Mouse (Mus musculus) urinary bladder, adult 2 months (tissue): Measurements from ENCODE around the gene Ppp1r1b. TPM values are rescaled to one million over a fixed set of nuclear protein-coding genes. Genes with fewer than 3 reads are reported as not detected.
"Not testable (repeated sequence)": the region's sequence is repeated elsewhere in the genome, so short reads cannot be mapped to it uniquely, and the experiment has no call there.

ENCODE experiments used
- DNase-seq: peaks from one replicate; pipeline ENCODE4 v3.0.0; 2022; ENCODE audit warnings: low spot score
- polyA plus RNA-seq: library from polyadenylated mRNA; depleted of rRNA; stranded (reverse); fragments of >200 nt; gene quantifications from 2 replicates; pipeline ENCODE4 v1.2.3, GENCODE M21; 2012

Gene Ppp1r1b
- polyA plus RNA-seq, 1 experiment = 0.15 TPM

- DNase-seq = no peak
Observed at GRCm38 (mm10) chr11:98372406-98372805, 24.2 kb downstream of the Ppp1r1b start.

DNA sequence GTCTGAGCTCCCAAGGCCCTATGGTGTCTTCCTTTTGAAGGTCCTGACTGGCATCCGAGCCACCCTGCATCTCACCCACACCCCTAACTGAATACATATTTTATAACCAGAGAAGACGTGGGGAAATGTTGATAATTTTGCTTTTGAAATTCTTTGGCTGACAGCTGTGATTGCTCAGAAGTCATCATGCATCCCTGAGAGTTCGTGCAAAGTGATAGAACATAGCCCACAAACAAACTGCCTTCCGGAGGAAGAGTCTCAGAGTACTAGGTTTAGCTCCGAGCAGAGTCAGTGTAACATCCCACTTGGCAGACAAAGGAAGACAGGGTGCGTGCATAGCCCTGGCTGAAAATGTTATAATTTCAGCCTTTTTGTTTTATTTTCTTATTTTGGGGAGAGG, 25.0 kb downstream of the Ppp1r1b start:
- no peak for DNase-seq

GRCm38 (mm10) chr11:98374266-98374665, 26.1 kb downstream of the Ppp1r1b start:
- no peak for DNase-seq

DNA sequence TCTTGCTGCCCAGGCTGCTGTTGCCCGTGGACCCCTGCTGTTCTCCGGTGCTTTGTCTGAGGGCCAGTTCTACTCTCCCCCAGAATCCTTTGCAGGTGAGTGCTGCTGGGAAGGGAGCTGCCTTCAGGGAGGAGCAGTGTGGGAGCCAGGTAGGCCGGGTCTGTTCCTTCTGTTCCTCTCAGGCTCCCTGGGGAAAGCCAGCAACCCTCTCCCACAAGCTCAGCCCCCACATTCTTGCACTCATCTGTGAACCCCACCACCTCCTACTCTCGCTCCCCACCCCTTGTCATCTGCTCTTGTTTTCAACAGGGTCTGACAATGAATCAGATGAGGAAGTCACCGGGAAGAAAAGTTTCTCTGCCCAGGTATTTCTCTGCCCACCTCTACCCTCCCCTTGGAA, 28.6 kb downstream of the Ppp1r1b start:
- no peak for DNase-seq

DNA sequence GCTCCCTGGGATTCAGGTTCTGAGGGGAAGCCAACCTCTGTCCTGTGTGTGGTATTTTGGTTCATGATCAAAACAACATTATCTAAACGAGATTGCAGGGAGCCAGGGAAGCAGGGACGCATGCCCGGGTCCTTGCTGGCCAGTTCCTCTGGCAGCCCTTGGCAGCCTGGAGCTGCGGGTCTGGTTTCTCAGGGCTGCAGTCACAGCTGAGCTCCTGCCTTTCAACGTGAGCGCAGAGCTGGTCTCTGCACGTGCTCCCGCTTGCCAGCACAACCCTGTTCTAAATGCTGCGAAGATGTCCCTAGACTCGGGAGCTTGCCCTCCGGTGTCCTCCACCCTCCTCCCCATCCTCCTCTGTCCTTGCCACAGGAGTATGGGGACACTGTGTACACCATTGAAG, 29.6 kb downstream of the Ppp1r1b start:
- DNase-seq = no peak

DNA sequence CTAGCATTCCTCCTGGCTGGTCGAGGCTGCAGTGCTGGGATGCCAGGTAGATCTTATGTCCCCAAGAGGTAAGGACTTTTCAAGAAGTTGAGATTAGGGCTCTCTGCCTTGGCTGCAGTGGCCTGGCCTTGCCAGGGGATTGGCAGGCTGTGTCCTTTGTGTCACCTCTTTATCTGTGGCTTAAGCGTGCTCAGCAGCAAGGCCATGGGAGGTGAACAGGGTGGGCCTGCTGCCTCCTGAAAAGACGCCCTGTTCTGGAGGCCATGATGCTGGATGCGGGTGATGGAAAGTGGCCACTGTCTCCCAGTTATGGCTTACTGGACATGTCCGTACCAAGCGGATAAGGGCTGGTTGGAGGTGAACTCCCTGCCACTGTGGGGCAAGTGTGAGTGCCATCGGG, 31.2 kb downstream of the Ppp1r1b start:
- DNase-seq = no peak

- no peak for DNase-seq
Observed at GRCm38 (mm10) chr11:98380106-98380505, 31.9 kb downstream of the Ppp1r1b start.

GRCm38 (mm10) chr11:98381651-98382050, 33.4 kb downstream of the Ppp1r1b start:
- no peak for DNase-seq

DNA sequence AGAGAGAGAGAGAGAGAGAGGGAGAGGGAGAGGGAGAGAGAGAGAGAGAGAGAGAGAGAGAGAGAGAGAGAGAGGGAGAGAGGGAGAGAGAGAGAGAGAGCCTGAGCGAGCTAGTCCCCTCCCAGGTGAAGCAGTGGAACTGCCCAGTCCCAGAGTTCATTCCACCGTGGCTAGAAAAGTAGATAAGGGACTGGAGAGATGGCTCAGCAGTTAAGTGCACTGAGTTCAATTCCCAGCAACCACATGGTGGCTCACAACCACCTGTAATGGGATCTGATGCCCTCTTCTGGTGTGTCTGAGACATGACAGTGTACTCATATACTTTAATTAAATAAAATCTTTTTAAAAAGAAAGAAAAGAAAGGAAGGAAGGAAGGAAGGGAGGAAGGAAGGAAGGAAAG, 34.2 kb downstream of the Ppp1r1b start:
- DNase-seq = not testable (repeated sequence)

DNA sequence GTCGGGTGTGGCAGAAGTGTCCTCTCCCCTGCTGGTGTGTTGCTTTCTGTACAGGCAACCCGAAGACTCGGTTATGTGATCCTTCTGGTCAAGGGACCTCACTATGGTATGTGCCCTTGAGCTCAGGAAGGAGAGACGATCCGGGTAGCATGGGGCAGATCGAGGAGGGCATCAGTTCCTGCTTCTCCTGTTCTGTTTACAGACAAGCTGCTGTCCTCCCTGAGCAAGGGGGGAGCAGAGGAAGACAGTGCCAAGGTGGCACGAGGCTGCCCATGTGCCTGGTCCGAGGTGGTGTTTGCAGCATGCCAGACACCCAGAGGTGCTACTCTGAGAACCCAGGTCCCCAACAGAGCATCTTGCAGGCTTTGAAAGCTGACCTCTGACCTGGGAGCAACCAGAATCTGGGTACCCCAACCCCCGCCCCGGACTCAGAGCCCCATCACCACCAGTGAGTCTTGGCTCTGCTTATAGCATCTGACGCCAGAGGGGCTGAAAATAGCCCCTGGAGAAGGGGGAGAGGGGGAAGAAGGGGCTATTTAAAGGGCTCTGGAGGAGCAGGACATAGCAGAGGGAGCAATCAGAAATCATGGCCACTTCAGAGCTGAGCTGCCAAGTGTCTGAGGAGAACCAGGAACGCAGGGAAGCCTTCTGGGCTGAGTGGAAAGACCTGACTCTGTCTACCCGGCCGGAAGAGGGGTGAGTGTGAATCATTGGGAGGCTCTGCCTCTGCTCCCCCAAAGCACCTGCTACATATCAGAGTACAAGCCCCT, 35.2 kb downstream of the Ppp1r1b start, which contains the start of gene Tcap:
Gene Tcap (plus strand): TSS at position 551 of the 770 bp plus-strand sequence.
- no peak for DNase-seq

DNA sequence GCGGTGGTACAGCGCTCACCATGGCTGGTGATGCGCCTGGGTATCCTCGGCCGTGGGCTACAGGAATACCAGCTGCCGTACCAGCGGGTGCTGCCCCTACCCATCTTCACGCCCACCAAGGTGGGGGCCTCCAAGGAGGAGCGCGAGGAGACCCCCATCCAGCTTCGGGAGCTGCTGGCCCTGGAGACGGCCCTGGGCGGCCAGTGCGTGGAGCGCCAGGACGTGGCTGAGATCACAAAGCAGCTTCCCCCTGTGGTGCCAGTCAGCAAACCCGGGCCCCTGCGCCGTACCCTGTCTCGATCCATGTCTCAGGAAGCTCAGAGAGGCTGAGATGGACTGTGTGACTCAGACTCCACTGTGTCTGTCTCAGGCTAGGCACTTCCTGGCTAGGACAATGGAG, 36.0 kb downstream of the Ppp1r1b start:
- DNase-seq = no peak

DNA sequence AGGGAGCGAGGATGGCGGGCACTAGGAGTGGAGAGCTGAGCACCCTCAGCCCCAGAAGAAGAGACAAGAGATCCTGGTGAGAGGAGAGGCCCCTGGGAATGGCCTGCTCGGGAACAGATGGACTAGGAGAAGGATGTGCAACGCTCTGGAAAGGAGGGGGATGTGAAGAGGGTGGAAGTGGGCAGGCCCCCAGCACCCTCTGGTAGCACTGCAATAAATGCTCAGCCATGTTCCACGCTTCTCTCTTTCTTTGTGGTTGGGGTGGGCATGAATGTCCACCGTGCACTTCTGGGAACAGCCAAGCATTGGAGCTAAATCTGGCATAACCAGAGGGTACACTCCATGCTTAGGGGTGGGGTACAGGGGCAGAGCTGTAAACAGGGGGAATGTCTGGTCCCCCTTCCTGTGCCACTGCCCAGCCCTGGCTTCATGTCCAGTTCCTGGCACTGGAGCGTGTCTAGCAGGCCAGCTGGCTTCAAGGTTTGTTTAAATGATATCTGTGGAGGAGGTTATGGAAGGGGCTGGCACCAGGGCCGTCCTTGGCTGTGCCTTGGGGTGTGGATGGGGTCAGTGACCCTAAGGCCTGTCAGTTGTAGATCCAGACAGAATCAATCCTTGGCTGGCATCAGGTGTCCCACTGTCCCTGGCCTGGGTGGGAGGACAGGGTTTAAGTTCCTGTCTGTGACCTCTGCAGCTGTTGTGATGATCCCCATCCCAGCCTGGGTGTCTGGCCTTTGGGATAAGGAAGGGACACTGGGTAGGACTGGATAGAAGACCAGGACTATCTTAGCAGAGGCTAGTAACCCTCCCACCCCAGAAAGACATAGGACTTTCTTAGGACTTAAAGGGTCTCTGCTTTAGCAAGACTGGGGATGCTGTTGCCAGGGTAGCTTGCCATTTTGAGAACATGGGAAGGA, 36.8 kb downstream of the Ppp1r1b start:
- no peak for DNase-seq

DNA sequence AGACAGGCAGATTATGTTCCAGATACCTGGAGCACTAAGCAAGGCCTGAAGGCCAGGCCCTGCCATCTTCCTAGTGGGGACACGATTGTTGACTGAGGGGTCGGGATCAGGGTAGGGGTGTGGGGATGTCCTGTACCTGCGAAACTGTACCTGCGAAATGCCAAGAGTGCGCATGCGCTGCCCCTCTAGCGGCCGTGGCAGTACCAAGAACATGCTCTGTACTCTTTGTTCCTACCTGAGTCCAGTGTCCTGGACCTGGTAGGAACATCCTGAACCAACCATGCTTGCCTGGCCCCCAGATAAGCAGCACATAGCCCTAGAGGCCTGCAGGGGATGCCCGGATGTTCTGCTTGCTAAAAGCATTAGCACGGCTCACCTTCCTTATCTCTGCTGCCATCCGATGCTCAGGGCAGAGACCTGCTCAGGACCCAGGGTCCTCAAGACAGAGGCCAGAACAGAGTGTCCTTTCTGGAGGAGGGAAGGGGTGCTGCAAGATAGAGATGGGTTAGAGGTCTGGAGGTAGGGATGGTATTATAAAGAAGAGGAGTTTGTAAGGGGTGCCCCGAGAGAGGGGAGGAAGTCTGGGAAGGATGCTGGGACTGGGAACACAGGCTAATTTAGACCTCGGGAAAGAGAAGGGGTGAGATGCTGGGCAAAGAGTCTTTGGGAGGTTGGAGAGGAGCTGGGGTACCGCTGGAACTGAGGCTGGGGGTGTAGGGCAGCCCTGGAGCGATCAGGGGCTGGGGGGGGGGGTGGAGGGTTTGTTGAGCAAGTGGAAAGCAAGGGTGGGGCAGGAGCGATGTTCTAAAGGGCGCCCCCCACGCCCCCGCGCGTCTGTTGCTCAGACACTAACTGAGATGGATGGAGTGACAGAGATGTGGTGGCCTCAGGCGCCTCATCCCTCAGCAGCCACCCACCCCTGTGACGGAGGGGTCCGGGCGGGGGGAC, 37.7 kb downstream of the Ppp1r1b start, which contains the start of gene Pnmt:
Gene Pnmt (plus strand): TSS at position 813 of the 948 bp plus-strand sequence.
- DNase-seq = no peak

DNA sequence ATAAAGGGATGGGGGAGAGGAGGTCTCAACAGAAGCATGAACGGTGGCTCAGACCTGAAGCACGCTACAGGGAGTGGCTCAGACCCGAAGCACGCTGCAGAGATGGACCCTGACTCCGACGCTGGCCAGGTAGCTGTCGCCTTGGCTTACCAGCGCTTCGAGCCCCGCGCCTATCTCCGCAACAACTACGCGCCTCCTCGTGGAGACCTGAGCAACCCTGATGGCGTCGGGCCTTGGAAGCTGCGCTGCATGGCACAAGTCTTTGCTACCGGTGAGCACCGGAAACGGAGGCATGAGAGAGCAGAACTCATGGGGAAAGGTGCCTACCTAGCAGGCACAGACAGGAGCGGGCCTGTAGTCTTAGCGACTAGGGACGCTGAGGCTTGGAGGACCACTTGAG, 38.4 kb downstream of the Ppp1r1b start:
- no peak for DNase-seq

DNA sequence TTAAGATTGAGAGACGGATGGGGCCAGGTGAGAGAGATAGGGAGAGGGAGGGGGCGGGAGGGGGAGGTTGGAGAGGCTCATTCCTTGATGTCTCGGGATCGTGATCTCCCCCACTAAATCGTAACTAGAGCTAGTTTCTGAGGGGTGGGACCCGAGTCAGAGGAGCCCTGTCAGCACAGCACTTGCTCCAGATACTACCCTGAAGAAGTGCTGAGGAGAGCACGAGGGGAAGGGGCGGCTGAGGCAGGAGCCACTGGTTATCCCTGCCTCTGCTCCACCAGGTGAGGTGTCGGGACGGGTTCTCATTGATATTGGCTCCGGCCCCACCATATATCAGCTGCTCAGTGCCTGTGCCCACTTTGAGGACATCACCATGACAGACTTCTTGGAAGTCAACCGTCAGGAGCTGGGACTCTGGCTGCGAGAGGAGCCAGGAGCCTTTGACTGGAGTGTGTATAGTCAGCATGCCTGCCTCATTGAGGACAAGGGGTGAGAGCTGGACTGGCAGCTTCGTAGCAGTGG, 38.9 kb downstream of the Ppp1r1b start:
- no peak for DNase-seq

DNA sequence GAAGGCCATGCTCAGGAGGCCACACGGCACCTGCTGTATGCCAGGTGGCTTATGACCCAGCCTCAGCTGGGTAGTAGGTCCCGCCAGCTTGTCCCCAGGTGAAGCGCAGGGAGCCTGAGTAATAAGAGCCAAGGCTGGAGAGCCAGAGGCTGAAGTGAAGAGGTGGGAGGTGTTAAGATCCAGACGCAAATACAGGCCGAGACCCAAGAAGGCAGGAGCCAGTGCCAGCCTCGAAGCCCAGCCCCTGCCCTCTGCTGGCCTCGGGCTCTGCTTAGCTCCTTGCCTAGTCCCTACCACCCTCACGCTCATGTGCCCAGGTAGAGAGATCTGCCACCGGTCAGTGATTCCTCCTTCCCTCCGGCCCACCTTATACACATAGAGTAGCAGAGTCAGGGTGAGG, 40.1 kb downstream of the Ppp1r1b start:
- DNase-seq = no peak

DNA sequence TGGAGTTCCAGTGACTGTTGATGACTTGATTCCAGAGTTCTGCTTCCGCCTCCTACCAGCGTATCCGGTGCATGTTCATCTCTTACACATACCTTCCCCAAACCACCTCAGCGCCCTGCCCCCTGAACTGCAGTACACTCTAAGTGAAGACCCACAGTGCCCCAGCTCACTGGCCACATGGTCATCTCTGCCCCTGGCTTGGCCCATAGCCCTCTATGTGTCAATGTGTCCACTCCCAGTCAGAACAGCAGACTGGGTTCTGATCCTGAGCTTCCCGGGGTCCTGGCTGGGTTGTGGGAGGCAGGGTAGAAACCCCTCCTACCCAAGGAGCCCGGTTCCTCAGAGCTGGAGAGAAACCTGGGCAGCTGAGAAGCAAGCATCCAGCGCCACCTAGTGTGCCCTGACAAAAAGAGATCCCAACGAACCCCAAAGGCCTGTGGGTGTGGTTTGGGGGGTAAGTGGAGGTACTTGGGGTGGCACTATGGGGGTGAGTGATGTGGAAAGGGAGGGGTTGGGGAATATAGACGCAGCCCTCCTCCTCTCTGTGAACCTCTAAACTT, 41.1 kb downstream of the Ppp1r1b start:
- DNase-seq = no peak

GRCm38 (mm10) chr11:98390141-98390540, 41.9 kb downstream of the Ppp1r1b start:
- no peak for DNase-seq

DNA sequence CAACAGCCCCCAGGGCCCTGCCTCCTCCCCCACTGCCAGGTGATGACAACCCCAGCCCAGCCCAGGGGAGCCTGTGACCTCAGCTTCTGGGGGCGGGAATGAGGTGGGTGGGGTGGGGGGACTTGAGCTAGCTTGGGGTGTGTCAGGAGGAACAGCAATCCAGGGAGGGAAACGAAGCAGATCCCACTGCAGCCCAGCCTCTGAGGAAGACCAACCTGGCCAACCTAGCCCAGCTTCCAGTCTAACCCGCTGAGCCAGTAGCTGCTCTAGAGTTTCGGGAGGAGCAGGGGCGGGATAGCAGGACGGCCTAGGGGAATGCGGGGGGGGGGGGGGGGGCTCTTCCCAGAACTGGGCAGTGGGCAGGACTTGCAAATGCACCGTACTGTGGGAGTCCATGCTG, 43.8 kb downstream of the Ppp1r1b start:
- DNase-seq = no peak

DNA sequence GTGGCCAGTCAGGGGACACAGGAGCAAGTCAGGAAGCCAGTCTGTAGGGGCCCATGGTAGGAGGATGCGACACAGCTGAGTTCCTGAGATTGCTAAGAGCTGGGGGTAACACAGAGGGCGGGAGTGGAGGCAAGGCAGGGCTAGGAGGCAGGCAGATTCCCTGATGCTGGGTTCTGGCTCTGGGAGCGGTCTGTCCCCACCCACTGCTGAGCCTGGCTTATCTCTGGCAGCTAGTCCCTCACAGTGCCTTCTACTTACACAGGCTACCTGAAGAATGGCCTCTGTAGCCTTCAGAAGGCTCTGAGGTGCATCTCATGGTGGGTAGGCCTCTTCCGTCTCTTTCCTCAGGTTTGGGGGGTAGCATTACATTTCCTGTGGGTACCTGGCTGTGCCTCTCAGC, 44.4 kb downstream of the Ppp1r1b start:
- no peak for DNase-seq

DNA sequence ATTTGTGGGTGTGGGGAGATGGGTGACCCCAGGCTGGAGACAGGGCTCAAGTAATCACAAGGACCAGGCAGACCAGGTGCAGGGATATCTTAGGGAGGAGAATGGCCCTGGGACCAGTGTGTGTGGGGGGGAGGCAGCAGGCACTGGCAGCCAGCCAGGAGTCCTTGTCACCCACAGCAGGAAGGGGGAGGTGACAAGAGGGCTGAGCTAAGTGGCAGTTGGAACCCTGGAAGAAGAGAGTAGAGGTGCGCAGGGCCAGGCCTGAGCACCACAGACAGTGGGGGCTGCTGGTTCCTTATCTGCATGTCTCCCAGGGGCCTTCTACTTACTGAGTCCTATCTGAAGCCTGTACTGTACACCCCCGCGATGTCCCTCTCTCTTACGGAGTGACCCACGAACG, 45.1 kb downstream of the Ppp1r1b start:
- DNase-seq = no peak
